Mouse (Mus musculus) stomach, embryonic 14.5 days (tissue): ENCODE measurements at regions not wholly inside any gene's neighbourhood (a gene's known extent, or its start where the extent isn't known, plus 50 kb on each side); places are given as distances from the start of the nearest gene placed in this dataset.

Experiments used
- ATAC-seq: fragments of 200-750 bp; cut with Nextera tagmentation; 2 replicates; pipeline ENCODE4 v1.8.0; 2017; ENCODE audit warnings: low read depth, moderate TSS enrichment; ENCODE audit not compliant: insufficient number of reproducible peaks, insufficient read depth, low FRiP score
- H3K27ac ChIP-seq: fragments of 300-500 bp; sonication (generic); 2 replicates; pipeline ENCODE4 v1.5.1; 2014; ENCODE audit warnings: mild to moderate bottlenecking, low read length, moderate library complexity, mixed read lengths
- H3K27me3 ChIP-seq: fragments of 300-500 bp; sonication (generic); 2 replicates; pipeline ENCODE4 v1.6.1; 2014; ENCODE audit warnings: low read length, control low read depth, mixed read lengths; ENCODE audit not compliant: control insufficient read depth, insufficient read depth
- H3K36me3 ChIP-seq: fragments of 300-500 bp; sonication (generic); 2 replicates; pipeline ENCODE4 v1.6.1; 2014; ENCODE audit warnings: mild to moderate bottlenecking, control low read depth, low read length, moderate library complexity, mixed read lengths; ENCODE audit not compliant: control insufficient read depth, insufficient read depth
- H3K4me1 ChIP-seq: fragments of 300-500 bp; sonication (generic); 2 replicates; pipeline ENCODE4 v1.6.1; 2014; ENCODE audit warnings: low read length, control low read depth, mixed read lengths; ENCODE audit not compliant: control insufficient read depth, insufficient read depth
- H3K4me2 ChIP-seq: fragments of 300-500 bp; sonication (generic); replicated peaks from 2 replicates; pipeline ENCODE4 v1.6.1; 2014; ENCODE audit warnings: low read depth, low read length, control low read depth
- H3K4me3 ChIP-seq: fragments of 300-500 bp; sonication (generic); 2 replicates; pipeline ENCODE4 v1.5.1; 2014; ENCODE audit warnings: low read depth, low read length, control low read depth
- H3K9ac ChIP-seq: fragments of 300-500 bp; sonication (generic); replicated peaks from 2 replicates; pipeline ENCODE4 v1.6.1; 2014; ENCODE audit warnings: low read depth, mild to moderate bottlenecking, control low read depth, low read length, moderate library complexity, mixed read lengths
- H3K9me3 ChIP-seq: fragments of 300-500 bp; sonication (generic); 2 replicates; pipeline ENCODE4 v1.6.1; 2016; ENCODE audit warnings: low read depth, low read length, control low read depth; ENCODE audit not compliant: control insufficient read depth
- WGBS: fragments of 180-500 bp; shearing (Covaris S2); extraction: QIAGEN DNeasy Blood & Tissue Kit; methylation state at CpG from one replicate; pipeline ENCODE4 v1.1.7; 2014; 5-methylcytosine and 5-hydroxymethylcytosine counted together

DNA sequence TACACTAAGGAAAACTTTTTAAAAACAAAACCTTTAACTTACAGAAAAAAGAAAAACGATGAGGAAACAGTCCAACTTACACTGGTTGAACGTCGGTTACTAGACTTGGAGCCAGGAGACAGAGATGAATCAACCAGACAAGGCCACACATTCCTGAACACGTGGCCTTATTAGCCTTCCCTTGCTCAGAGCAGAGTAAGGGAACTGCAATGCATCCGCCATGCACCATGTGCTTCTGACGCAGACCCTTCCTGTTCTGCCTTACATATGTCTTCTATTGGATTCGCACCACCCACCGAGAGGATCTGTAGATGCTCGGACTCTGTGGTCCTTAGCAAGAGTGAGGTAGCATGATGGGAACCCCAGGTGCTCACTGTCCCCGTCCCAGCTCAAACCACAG is 336.2 kb upstream of the Zfp637 start:
- no peaks in the 10 kb centered on the region for H3K4me1 ChIP-seq
- H3K4me3 ChIP-seq: no peak overlapping the region
- H3K27me3 ChIP-seq: no peaks in the 10 kb centered on the region
- 70% methylated on average over 10 of the region's 10 CpGs for WGBS
- no peak for ATAC-seq
- H3K36me3 ChIP-seq: no peaks in the 10 kb centered on the region
- no peak overlapping the region for H3K4me2 ChIP-seq
- no peaks in the 10 kb centered on the region for H3K9me3 ChIP-seq
- H3K9ac ChIP-seq: no peak overlapping the region
- H3K27ac ChIP-seq: no peak overlapping the region

DNA sequence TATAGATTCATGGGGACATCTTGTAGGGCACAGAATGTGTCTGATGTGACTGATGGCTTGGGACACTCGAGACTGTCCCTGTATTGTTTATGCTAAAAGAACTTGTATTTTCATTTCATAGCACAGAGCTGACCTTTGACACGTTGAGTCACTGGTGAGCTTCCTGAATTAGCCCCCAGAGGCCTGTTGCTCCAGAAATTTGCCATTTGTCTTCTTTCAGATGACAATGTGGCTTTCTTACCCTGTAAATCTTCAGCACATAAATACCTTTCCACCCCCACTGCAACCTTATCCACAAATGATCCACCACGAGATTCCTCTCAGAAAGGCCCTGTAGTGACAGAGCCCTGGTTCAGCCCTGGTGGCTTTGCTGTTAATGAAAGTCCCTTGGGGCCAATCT is 335.5 kb upstream of the Zfp637 start:
- Histone ChIP-seq H3K4me1 (no peaks in the 10 kb centered on the region), H3K9me3 (no peaks in the 10 kb centered on the region), H3K9ac (no peak overlapping the region), H3K4me2 (no peak overlapping the region), H3K27me3 (no peaks in the 10 kb centered on the region), H3K27ac (no peak overlapping the region), H3K4me3 (no peak overlapping the region), H3K36me3 (no peaks in the 10 kb centered on the region)
- no peak for ATAC-seq
- WGBS: 37% methylated on average over 3 of the region's 3 CpGs

DNA sequence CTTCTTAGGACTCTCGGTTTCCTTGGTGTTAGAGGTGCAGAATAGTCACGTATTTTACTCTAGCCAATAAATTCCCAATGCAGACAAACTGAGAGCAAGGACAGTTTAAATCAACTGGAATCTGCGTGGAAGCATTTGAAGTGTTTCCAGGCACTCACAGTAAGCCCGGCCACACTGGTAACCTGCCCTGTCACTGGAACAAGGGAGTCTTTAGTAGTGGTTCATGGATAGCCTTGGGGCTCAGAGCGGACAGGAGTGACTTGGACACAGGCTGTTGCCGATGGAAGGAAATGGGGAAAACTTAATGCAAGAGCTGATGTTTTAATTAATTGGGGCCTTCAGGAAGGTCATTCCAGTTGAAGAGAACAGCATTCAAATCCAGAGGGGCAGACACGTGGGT is 334.4 kb upstream of the Zfp637 start:
- Histone ChIP-seq H3K9ac (no peak overlapping the region), H3K27me3 (no peaks in the 10 kb centered on the region), H3K27ac (no peak overlapping the region), H3K36me3 (no peaks in the 10 kb centered on the region), H3K4me1 (no peaks in the 10 kb centered on the region), H3K4me3 (no peak overlapping the region), H3K4me2 (no peak overlapping the region), H3K9me3 (no peaks in the 10 kb centered on the region)
- WGBS: 59% methylated on average over 7 of the region's 7 CpGs
- ATAC-seq: no peak

DNA sequence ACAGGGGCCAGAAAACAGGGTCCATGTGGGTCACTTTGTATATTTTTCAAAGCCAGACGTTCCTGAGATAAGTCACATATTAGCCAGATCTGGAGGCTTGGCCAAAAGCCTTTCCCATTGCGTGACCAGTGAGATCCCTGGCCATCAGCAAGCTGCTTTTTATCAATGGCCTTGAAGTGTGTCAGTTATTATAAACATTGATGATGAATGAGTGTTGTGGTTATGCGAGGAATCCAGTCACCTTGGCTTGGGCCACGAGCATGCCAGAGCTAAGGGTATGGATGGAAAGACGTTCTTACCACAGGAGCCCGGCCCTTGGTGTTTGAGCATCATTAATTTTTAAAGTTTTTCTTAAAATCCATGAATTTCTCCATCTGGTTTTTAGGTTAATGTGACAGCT is 332.1 kb upstream of the Zfp637 start:
- Histone ChIP-seq H3K27ac (no peak overlapping the region), H3K4me3 (no peak overlapping the region), H3K4me1 (no peaks in the 10 kb centered on the region), H3K27me3 (no peaks in the 10 kb centered on the region), H3K4me2 (no peak overlapping the region), H3K9me3 (no peaks in the 10 kb centered on the region), H3K9ac (no peak overlapping the region), H3K36me3 (no peaks in the 10 kb centered on the region)
- no peak for ATAC-seq
- WGBS: 11% methylated on average over 6 of the region's 6 CpGs

DNA sequence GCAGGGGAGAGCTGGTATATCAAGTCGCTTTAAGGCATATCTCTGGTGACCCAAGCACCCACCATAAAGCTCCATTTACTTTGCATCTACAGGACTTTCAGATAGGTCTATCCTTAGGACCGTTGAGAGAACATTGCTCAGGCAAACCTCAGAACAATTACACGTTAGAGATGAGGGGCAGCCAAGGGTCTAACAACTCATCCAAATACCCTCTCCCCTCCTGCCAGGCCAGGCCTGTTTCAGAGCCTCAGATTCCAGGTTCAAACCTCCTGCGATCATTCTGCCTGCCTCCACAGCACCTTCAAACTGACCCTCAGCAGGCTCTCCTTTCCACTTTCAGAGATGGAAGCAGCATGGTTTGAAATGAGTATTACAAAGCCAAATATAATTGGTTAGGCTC is 331.0 kb upstream of the Zfp637 start:
- no peak for ATAC-seq
- no peak overlapping the region for H3K27ac ChIP-seq
- 89% methylated on average over 4 of the region's 4 CpGs for whole genome bisulfite sequencing
- H3K27me3 ChIP-seq: no peaks in the 10 kb centered on the region
- H3K4me2 ChIP-seq: no peak overlapping the region
- no peaks in the 10 kb centered on the region for H3K36me3 ChIP-seq
- no peak overlapping the region for H3K4me3 ChIP-seq
- no peaks in the 10 kb centered on the region for H3K4me1 ChIP-seq
- no peaks in the 10 kb centered on the region for H3K9me3 ChIP-seq
- H3K9ac ChIP-seq: no peak overlapping the region

DNA sequence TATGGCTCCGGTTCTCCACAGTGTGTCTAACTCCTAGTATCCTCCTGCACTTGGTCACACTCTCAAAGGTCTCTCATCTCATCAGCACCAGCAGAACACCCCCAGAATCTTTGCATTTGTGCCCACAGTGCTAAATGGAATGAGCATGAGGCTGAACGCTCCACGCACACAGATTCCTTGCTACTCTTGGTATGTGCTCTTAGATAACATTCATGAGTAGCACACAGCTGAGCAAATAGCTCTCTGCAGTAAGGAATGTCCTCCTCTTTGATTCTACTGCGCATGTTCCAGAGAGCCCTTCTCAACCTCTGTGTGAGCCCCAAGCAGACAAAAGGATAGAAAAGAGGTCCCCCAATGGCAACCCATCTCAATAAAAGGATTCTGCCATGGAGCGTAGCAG is 326.1 kb upstream of the Zfp637 start:
- H3K4me1 ChIP-seq: no peaks in the 10 kb centered on the region
- 70% methylated on average over 5 of the region's 5 CpGs for WGBS
- no peak overlapping the region for H3K4me2 ChIP-seq
- H3K4me3 ChIP-seq: no peak overlapping the region
- no peaks in the 10 kb centered on the region for H3K27me3 ChIP-seq
- no peaks in the 10 kb centered on the region for H3K9me3 ChIP-seq
- ATAC-seq: no peak
- no peak overlapping the region for H3K9ac ChIP-seq
- no peak overlapping the region for H3K27ac ChIP-seq
- H3K36me3 ChIP-seq: no peaks in the 10 kb centered on the region

DNA sequence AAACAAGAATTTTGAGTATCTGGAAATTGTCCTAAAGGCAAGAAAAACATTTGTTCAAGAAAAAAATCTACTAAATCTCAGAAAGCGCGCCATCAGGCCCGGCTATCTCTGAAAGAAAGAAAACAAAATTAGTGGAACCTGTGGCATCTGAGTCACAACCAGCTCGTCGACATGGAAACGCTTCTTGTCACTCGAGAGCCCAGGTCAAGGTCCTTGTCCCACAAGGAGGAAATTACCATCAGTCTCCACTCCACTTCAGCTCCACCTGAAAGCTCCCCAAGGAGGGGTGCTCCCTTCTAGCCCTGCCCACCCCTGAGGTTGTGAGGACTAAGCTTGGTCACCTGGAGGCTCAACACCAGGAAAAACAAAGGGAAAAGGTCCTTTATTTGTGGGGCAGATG is 324.1 kb upstream of the Zfp637 start:
- H3K4me2 ChIP-seq: no peak overlapping the region
- H3K9me3 ChIP-seq: no peaks in the 10 kb centered on the region
- no peaks in the 10 kb centered on the region for H3K27me3 ChIP-seq
- no peaks in the 10 kb centered on the region for H3K4me1 ChIP-seq
- no peak for ATAC-seq
- no peaks in the 10 kb centered on the region for H3K36me3 ChIP-seq
- WGBS: 71% methylated on average over 7 of the region's 7 CpGs
- no peak overlapping the region for H3K9ac ChIP-seq
- no peak overlapping the region for H3K27ac ChIP-seq
- H3K4me3 ChIP-seq: no peak overlapping the region

DNA sequence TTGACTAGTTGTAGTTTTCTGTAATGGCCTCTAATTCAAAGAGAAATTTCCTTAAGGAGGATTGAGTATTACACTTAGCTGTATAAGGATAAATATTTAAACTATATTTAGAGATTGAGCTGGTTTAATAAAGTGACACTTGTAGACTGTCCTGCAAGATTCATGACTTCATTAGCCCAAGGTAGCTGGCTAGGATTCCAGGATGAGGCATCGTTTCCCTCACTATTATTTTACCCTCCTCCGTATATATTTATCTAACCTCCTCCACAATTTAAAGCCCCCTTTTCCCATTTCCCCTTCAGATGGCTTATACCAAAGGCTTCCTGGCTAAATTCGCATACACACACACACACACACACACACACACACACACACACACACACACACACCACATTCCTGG is 322.0 kb upstream of the Zfp637 start:
- H3K9me3 ChIP-seq: no peaks in the 10 kb centered on the region
- no peak overlapping the region for H3K4me2 ChIP-seq
- no peak for ATAC-seq
- no peaks in the 10 kb centered on the region for H3K27me3 ChIP-seq
- H3K4me3 ChIP-seq: no peak overlapping the region
- 32% methylated on average over 3 of the region's 3 CpGs for WGBS
- H3K4me1 ChIP-seq: no peaks in the 10 kb centered on the region
- H3K27ac ChIP-seq: no peak overlapping the region
- no peak overlapping the region for H3K9ac ChIP-seq
- H3K36me3 ChIP-seq: no peaks in the 10 kb centered on the region

DNA sequence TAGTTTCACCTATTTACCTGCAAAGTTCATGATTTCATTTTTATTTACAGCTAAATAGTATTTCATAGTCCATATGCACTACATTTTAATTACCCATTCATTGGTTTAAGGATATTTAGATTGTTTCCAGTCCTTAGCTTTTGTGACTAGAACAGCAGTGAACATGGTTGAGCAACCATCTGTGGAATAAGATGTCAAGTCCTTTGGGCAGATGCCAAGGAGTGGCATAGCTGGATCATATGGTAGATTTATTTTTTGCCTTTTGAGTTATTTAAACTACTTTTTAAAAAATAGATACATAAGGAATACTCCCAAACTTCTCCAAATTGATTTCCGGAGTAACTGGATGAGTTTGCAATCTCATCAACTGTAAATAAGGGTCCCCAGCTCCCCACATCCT is 321.5 kb upstream of the Zfp637 start:
- H3K4me1 ChIP-seq: no peaks in the 10 kb centered on the region
- no peaks in the 10 kb centered on the region for H3K27me3 ChIP-seq
- H3K4me2 ChIP-seq: no peak overlapping the region
- no peak overlapping the region for H3K4me3 ChIP-seq
- ATAC-seq: no peak
- 93% methylated on average over 1 of the region's 1 CpGs for WGBS
- no peak overlapping the region for H3K9ac ChIP-seq
- H3K36me3 ChIP-seq: no peaks in the 10 kb centered on the region
- no peaks in the 10 kb centered on the region for H3K9me3 ChIP-seq
- no peak overlapping the region for H3K27ac ChIP-seq
